In the genomic region with DNA sequence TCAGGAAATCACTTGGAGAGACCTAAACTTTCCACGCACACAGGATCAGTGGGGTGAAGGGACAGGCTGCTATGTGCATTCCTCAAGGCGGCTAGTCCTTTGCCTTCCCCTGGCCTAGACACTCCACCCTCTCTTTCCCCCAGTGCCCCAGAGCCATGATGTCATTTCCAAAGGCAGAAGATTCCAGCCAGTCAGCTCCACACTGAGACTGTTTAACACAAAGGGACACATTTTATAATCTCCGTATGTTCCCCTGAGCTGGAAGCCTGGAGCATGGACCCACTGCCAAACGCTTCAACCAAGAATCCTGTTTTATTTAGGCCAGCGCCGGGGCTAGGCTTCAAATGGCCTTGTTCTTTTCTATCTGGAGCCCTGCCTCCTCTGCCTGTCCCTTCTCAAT, we compare ENCODE assay signal across 10 mouse cellular contexts.
A peak's percentile ranks its signal among the peaks of the same experiment; 100 is the strongest.
DNase-seq lines count a peak whose midpoint lies in the region; ATAC-seq lines count a peak whose summit lies in the region.
"Had no signal": no experiment of that assay in that cellular context is flagged by ENCODE, and none has a peak within 500 bp of the region (broad histone marks: within the 10 kb centered on the region; RNA-seq: fewer than 3 reads in every experiment).

No protein-coding gene starts in this region.

- peaks cover 11% of the 10 kb centered on the region; the same call in 1 of the 2 replicates for H3K4me1 ChIP-seq in neural tube, embryonic 13.5 days (replicated peaks)
- H3K4me1 ChIP-seq in heart, embryonic 13.5 days: peaks cover 32% of the 10 kb centered on the region
- peaks cover 3% of the 10 kb centered on the region; the same call in 1 of the 2 replicates for H3K4me1 ChIP-seq in stomach, embryonic 15.5 days
- 0 out of 2 replicates have a peak, but pooled peaks cover 2% of the 10 kb centered on the region for H3K4me1 ChIP-seq in kidney, embryonic 14.5 days (ENCODE audit: control insufficient read depth, insufficient read depth, low read length)

- H3K9ac ChIP-seq in neural tube, embryonic 13.5 days: no peak overlapping the region
- no peak overlapping the region for H3K9ac ChIP-seq in heart, embryonic 13.5 days
- 0 out of 2 replicates have a peak overlapping the region, but pooled peaks have one; percentile 7 for H3K9ac ChIP-seq in stomach, embryonic 15.5 days
- H3K9ac ChIP-seq in kidney, embryonic 14.5 days (ENCODE audit: low read depth, low read length): no peak overlapping the region
- H3K9ac ChIP-seq: kidney, embryonic 15.5 days; liver, embryonic 14.5 days had no signal

- H3K9me3 ChIP-seq in neural tube, embryonic 13.5 days: no peaks in the 10 kb centered on the region
- H3K9me3 ChIP-seq in heart, embryonic 13.5 days: no peaks in the 10 kb centered on the region
- no peaks in the 10 kb centered on the region for H3K9me3 ChIP-seq in stomach, embryonic 15.5 days
- H3K9me3 ChIP-seq in kidney, embryonic 14.5 days (ENCODE audit: control insufficient read depth, low read length): no peaks in the 10 kb centered on the region
- H3K9me3 ChIP-seq: kidney, embryonic 15.5 days had no signal

- intact Hi-C loops in gastrocnemius, postnatal 36 days (cut with DNase I): no loop called here

- no peak for ATAC-seq in neural tube, embryonic 13.5 days (ENCODE audit: low read depth)
- ATAC-seq in heart, embryonic 13.5 days (ENCODE audit: extremely low read depth, insufficient number of reproducible peaks, low FRiP score, low TSS enrichment): peak; percentile 24; the same call in 1 of the 2 replicates
- ATAC-seq in stomach, embryonic 15.5 days (ENCODE audit: insufficient read depth, low FRiP score, low read depth): no peak
- no peak for ATAC-seq in kidney, embryonic 14.5 days (ENCODE audit: low FRiP score, low TSS enrichment)
- no peak for ATAC-seq in megakaryocyte, adult 5-6 weeks (ENCODE audit: poor library complexity, severe bottlenecking)

- H3K36me3 ChIP-seq in neural tube, embryonic 13.5 days: 0 out of 2 replicates have a peak, but pooled peaks cover 5% of the 10 kb centered on the region
- H3K36me3 ChIP-seq in heart, embryonic 13.5 days: no peaks in the 10 kb centered on the region
- no peaks in the 10 kb centered on the region for H3K36me3 ChIP-seq in stomach, embryonic 15.5 days
- H3K36me3 ChIP-seq in kidney, embryonic 14.5 days (ENCODE audit: control insufficient read depth, insufficient read depth, low read length): no peaks in the 10 kb centered on the region
- H3K36me3 ChIP-seq: kidney, embryonic 15.5 days had no signal

- 66% methylated on average over 6 of the region's 6 CpGs for WGBS in neural tube, embryonic 13.5 days
- WGBS in heart, embryonic 13.5 days: 44% methylated on average over 6 of the region's 6 CpGs
- WGBS in stomach, embryonic 15.5 days: 56% methylated on average over 6 of the region's 6 CpGs
- WGBS in kidney, embryonic 14.5 days: 81% methylated on average over 6 of the region's 6 CpGs

- no peak overlapping the region for H3K4me2 ChIP-seq in neural tube, embryonic 13.5 days
- no peak overlapping the region for H3K4me2 ChIP-seq in heart, embryonic 13.5 days
- H3K4me2 ChIP-seq in stomach, embryonic 15.5 days: no peak overlapping the region
- H3K4me2 ChIP-seq in kidney, embryonic 14.5 days (replicated peaks; ENCODE audit: low read depth, low read length): no peak overlapping the region
- H3K4me2 ChIP-seq: kidney, embryonic 15.5 days had no signal

- peak overlapping the region; percentile 29; the same call in 1 of the 2 replicates for H3K27ac ChIP-seq in neural tube, embryonic 13.5 days (replicated peaks)
- H3K27ac ChIP-seq in heart, embryonic 13.5 days (replicated peaks): peak overlapping the region; percentile 76
- H3K27ac ChIP-seq in stomach, embryonic 15.5 days: peak overlapping the region; percentile 36; the same call in 1 of the 2 replicates
- H3K27ac ChIP-seq in kidney, embryonic 14.5 days (ENCODE audit: low read depth, low read length): no peak overlapping the region
- H3K27ac ChIP-seq: kidney, embryonic 15.5 days; liver, embryonic 14.5 days had no signal

- no peak overlapping the region for H3K4me3 ChIP-seq in neural tube, embryonic 13.5 days
- no peak overlapping the region for H3K4me3 ChIP-seq in heart, embryonic 13.5 days
- no peak overlapping the region for H3K4me3 ChIP-seq in stomach, embryonic 15.5 days (replicated peaks)
- H3K4me3 ChIP-seq in kidney, embryonic 14.5 days (ENCODE audit: low read length): no peak overlapping the region
- H3K4me3 ChIP-seq: kidney, embryonic 15.5 days had no signal

- peak; percentile 21 for DNase-seq in gastrocnemius, adult 18-20 months (ENCODE audit: low spot score)
- no peak for DNase-seq in gastrocnemius, postnatal 36 days
- DNase-seq in neural tube, embryonic 10.5 days (ENCODE audit: extremely low spot score, low spot score): no peak

- no peaks in the 10 kb centered on the region for H3K27me3 ChIP-seq in neural tube, embryonic 13.5 days
- no peaks in the 10 kb centered on the region for H3K27me3 ChIP-seq in heart, embryonic 13.5 days (replicated peaks)
- no peaks in the 10 kb centered on the region for H3K27me3 ChIP-seq in stomach, embryonic 15.5 days (replicated peaks)
- H3K27me3 ChIP-seq in kidney, embryonic 14.5 days (ENCODE audit: control insufficient read depth, insufficient read depth, low read length): no peaks in the 10 kb centered on the region
- H3K27me3 ChIP-seq: kidney, embryonic 15.5 days had no signal
